Mouse (Mus musculus) spleen, postnatal 4 days (tissue): ENCODE results near the gene Foxa3.

Experiments used
- DNase-seq, 2 experiments: peaks; one replicate each; pipeline ENCODE4 v3.0.0; 2022; ENCODE audit warnings: low spot score in 2 of 2

Gene Foxa3

DNA sequence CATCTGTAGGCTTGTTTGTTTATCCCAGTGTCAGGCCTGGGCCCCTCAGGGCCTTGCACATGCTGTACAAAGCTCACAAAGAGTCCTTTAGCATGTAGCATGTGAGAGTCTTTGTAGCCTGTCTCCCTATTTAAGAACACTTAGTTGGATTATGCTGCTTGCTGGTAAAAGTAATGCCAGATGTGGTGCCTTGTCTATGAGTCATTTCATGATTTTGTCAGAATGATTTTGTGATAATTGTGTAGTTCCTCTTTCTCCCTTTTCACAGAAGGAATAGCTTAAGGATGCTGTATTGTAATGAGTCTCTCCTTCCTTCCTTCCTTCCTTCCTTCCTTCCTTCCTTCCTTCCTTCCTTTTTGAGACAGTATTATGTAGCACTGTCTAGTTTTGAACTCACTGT lies 4.7 kb upstream of the Foxa3 start:
- no peak for DNase-seq

DNA sequence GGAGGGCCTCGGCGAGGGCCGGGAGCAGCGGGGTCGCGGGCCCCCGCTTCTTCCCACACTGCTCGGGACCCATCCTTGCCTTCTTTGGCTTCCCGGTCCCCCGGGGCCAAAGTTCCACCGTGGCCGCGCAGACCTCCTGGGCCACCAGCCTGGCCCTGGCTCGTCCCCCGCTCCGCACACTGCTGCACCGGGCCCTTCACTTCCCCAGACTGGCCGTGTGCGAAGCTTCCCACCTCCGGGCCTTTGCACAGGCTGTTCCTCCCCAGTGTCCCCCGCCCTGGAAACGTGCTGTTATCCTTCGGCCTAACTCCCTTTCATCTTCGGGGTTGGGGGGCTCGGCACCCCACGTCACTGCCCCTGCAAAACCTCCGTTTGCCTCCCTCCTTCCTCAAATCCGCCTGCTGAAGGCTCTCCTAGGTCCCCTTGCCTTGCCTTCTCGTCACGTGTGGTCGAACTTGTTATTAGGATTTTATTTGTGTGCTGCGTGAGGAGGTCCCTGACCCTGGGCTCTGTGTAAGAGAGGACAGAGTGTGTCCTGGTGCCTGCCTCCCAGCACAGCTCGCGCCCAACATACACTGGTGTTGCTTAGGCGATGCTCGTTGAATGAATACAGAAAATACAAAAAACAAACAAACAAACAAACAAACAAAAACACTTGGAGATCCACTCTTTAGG lies 1.4 kb upstream of the Foxa3 start:
- peak; percentile 42 to 79 for DNase-seq

DNA sequence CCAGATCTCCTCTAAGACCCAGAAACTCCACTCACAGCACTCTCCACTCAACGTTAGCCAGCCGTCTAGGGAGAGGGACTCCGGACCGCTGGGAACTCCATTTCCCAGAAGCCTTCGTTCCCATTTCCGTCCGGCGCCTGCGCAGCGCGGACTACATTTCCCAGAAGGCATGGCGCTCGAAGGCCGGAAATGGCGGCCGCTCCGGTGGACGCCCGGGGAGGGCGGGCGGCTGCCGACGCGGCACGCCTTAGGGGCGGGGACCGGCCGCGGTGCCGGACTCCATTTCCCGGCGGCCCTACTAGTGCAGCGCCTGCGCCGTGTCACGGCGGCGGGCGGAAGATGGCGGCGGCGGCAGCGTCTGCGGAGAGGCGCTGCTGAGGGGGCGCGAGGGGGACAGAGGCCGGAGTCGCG lies 763 bp upstream of the Foxa3 start, which contains the start of gene Sympk:
Sympk (plus strand) TSS at position 282 of the 411 bp plus-strand sequence.
- peak; percentile 95 to 96 for DNase-seq

DNA sequence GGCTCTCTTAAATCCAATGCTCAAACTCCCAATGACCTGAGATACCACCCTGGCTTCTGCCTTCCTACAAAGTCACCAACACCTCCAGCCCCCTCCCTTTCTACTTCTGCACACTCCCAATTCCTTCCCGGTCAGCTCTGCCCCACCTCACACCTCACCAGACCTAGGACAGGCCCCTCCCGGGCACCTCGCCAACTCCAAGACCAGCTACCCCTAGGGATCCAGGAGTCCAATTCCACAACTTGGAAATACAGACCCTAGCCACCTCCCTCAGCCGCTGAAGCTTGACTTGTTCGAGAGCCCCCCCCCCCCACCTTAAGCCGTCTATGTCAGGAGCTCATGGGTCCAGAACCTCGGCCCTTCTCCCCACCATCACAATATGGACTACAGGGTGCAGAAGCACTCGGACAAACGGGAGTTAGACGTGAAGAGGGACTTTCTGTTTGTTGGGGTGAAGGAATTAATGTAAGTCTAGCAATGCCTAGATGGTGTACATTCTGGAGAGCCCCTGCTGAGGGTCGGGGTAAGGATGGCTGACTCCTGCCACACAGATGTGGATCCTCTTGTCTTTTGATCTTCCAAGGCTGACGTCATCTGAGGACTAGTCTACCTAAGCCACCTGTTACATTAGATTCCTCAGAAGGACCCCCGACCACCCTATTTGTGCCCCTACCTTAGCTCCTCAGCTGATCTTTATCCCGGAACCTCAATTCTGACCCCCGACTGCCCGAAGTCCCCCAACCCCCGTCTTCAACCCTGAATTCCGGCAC lies 964 bp downstream of the Foxa3 start:
- DNase-seq: no peak

DNA sequence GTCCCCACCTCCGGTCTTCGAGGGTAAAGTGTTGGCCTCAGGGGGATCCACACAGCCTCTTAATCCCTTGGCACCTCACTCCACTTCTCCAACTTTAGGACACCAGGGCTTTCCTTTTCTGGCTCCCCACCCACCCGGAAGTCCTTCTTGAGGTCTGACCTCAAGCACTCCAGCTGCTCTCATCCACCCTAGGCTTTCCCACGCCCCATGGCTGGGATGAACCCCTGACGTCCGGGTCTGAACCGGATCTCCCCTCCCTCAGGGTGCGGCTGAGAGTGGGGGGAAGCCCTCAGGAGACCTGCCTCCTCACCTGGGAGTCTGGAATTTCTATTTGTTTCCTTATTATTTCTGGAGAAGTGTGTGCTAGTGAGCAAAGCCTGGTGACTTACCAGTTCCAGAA lies 2.3 kb downstream of the Foxa3 start:
- DNase-seq: no peak

DNA sequence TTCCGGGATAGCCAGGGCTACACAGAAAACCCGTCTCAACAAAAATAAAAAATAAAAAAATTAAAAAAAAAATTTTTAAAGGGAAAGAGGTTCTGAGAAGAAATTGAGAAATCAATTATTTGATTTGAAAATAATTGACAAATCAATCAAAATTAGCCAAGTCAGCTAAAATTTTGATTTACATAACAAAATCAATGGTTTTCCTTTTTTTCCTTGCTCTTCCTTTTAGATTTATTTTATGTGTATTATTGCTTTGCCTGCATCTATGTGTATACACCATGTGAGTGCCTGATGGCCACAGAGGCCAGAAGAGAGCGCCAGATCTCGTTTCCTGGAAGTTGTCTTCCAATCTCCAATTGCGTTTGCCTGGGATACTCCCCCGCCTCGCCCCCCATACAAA lies 5.4 kb downstream of the Foxa3 start:
- no peak for DNase-seq

DNA sequence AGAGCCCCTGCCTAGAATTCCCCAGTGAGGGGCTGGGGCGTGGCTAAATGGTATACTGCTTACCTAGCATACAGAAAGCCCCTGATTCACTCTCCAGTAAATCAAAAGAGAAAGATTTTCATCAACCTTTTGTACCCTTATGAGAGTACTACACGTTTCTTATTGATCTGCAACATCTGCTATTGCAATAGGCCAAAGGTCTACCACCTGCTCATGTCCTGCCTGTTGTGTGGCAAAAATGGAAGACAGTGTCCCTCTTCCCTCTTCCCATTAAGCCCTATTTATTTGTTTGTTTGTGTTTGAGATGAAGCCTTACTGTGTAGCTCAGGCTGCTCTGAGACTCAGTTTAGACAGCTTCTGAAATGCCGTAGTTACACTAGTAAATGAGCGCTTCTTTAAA lies 7.3 kb downstream of the Foxa3 start:
- no peak for DNase-seq

DNA sequence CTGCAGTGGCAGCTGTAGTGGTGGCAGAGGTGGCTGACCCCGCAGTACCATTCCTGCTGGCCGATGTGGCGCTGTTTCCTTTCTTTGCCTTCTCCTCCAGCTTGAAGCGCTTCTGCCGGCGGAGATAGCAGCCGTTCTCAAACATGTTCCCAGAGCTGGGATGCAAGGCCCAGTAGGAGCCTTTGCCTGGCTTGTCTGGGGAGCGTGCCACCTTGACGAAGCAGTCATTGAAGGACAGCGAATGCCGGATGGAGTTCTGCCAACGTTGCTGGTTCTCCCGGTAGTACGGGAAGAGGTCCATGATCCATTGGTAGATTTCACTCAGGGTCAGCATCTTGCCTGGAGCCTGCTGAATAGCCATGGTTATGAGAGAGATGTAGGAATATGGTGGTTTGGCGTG lies 8.9 kb downstream of the Foxa3 start:
- no peak for DNase-seq

DNA sequence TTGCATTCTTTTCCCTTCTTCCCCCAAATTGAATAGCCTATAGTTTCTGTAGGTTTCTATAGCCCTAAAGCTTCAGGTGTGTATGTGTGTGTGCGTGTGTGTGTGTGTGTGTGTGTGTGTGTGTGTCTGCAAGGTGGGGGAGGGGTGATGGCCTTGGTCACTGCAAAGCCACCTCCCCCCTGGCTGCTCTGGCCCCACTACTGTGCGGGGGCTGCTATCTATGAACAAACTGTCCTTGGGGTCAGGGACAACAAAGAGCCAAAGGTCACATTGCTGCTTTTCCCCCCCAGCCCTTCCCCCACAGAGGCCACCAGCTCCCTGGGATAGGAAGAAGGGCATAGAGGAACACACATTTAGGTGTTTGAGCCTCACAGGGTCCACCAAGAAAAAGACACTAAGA lies 10.5 kb downstream of the Foxa3 start:
- no peak for DNase-seq

DNA sequence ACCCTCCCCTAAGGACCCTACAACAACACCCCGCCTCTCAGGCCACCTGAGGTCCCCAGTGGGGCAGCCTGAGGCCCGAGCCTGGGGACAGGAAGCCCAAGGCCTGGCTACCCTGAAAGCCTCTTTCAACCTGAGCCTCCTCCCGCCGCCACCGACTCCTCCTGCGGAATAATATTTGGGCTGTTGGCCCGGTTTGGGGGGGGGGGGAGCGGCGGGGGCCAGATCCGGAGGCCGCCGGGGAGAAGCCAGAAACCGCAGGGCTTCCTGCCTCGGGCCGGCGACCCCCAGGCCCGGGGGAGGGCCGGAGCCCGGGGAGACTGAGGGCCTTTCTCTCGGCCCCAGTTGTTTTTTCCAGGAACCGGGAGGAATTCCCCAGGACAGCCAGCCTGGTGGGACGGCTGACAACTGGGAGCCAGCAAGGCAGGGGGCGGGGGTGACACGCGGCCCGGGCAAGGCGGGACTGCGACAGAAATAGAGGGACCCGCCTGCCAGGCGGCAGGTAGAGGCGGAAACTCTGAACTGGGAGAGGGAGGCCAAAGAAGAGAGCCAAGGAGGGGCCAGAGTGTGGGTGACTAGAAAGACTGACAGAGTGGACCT lies 11.2 kb downstream of the Foxa3 start:
- DNase-seq: no peak

DNA sequence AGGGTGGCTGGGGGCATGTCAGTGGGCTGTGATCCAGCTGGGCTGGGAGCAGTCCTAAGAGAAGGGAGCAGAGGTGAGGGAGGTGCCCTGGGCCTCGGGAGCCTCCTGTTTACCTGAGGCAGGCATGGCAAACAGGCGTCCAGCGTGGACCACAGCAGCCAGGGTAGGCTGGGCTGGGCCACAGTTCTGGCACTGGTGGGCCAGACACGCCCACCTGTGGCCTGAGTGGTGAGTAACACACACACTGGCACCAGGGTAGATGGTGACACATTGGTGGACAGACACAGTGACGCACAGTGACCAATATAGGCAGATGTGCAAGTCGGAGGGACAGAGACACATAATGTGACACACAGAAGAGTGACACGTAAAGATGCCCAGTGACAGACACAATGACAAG lies 12.8 kb downstream of the Foxa3 start:
- DNase-seq: no peak

DNA sequence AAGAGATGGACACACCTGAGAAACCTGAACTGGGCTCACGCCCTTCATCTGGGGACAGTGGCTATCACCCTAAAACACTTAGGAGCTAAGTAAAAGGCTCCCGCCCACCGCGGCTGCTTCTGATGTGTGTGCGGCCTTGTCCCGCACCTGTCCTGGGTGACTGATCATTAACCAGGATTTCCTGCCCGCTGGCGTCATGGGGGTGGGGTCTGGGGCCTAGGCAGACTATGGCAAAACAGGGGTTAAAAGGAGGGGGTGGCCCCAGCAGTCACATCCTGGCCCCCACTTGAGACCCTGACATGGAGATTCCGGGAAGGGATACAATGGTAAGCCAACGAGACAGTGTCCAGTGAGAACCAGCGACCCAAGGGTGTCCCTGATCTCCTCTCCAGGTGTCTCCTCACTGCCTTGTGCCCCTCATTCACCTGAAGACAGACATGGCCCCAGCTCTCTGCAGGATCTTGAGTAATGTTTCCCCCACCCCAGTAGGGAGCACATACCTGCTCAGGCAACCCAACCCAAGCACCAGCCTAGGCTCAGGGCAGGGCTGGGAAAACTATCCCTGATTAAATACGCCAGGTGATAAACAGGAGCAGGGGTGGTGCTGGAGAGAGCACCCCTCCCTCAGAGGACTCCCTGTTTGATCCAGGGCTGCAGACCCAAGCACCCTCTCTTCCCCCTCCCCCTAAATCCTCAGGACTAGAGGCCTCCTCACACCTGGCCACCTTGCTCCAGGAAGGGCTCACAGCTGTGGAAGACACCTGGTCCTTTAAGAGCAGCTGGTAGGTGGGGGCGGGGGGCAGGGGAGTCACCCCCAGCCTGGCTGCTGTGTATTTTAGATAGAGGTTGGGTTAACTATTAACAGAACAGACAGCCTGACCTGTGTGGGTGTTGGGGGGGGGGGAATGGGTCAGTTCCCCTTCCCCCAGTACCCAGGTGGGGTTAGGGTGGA lies 16.0 kb downstream of the Foxa3 start:
- no peak for DNase-seq

DNA sequence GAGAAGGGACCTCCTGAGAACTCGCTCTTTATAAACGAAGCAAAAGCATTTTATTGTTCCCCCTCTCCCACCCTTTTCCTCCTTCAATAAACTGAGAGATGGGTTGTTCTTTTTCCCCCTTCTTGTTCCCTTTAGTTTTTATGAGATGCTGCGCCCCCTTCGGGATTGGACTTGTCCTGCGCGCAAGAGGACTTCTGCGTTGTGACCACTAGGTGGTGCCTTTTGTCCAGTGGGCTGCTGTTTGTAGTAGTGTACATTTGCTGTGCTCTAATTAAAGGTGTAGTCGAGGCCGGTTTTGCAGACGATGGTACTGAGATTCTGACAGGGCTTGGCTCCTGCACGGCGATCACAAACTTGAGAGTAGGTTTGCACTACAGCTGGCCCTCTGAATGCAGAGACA lies 16.9 kb downstream of the Foxa3 start:
- DNase-seq: peak; percentile 83 to 90

DNA sequence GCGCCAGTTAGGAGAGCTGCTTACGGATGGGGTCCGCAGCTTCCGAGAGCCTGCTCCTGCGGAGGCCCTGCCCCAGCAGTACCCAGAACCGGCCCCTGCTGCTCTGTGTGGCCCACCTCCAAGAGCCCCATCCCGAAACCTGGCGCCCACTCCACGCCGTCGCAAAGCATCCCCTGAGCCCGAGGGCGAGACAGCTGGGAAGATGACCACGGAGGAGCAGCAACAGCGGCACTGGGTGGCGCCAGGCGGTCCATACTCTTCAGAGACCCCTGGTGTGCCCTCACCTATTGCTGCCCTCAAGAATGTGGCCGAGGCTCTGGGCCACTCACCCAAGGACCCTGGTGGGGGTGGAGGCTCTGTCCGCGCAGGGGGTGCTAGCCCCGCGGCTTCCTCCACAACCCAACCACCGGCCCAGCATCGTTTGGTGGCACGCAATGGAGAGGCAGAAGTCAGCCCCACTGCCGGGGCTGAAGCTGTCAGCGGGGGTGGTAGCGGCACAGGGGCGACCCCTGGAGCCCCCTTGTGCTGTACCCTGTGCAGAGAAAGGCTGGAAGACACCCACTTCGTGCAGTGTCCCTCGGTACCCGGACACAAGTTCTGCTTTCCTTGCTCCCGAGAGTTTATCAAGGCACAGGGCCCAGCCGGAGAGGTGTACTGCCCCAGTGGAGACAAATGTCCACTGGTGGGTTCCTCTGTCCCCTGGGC lies 17.8 kb downstream of the Foxa3 start:
- DNase-seq: peak in 1 of 2 experiments; percentile 74

DNA sequence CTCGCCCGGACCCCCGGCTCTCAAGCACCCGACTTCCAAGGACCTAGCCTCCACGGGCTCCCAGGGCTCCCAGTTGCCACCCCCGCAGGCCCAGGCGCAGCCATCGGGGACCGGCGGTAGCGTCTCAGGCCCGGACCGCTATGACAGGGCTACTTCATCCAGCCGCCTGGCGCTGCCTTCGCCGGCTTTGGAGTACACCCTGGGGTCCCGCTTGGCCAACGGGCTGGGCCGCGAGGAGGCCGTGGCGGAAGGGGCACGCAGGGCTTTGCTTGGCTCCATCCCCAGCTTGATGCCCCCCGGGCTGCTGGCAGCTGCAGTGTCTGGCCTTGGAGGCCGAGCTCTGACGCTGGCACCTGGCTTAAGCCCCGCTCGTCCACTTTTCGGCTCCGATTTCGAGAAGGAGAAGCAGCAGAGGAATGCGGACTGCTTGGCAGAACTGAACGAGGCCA lies 18.7 kb downstream of the Foxa3 start:
- DNase-seq: peak; percentile 34 to 79

DNA sequence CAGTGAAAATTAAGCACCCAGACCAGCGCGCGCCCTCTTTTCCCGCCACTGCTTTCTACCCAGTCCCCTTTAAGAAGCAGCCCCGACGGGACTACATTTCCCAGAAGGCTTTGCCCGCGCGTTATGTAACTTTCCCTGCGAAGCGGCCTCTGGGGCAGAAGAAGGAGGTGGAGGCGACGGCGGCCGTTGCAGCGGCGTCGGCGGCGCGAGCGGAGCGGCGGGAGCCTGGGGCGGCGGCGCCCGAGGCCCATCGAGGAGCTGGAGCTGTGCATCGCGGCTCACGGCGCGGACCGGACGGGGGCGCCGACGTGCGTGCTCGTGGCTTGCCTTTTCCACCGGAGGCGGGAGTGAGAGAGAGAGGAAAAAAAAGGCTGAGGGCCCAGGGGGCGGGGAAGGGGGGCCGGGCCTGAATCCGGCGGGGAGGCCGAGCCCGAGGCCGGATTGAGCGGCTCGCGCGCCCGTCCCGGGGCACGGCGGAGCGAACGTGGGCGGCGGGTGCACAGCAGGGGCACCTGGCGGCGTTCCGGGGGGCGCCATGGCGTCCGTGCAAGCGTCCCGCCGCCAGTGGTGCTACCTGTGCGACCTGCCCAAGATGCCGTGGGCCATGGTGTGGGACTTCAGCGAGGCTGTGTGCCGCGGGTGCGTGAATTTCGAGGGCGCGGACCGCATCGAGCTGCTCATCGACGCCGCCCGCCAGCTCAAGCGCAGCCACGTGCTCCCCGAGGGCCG lies 19.3 kb downstream of the Foxa3 start, which contains the start of gene Irf2bp1:
Irf2bp1 (plus strand) TSS at position 143 of the 729 bp plus-strand sequence.
- DNase-seq: peak; percentile 91 to 93

DNA sequence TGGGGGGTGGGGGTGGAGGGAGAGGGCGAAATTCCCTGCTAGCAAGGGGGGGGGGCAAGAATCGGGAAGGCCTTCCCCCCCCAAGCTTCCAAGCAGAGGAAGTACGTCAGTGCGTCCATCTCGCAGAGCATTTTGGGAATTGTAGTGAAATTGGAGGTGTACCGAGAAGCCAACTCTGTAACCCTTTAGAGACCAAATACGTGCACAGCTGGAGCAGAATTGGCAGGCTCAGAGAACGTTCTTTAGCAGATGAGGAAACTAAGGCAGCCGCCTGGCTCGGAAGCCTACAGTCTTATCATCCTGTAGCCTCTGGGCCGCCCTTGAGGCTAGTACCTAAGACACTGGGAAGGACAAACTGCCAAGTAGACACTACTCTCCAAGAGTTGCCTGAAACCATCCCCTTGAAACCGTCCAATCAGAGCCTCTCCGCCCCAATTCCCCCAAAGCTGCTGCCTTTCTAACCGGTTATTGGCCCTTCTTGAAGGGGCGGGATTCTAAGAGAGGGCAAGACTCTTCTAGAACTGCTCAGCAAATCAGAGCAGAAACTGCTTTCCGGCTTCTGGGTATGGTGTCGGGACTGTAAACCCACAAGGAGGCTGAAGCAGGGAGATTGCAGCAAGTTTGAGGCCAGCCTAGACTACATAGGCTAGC lies 20.4 kb downstream of the Foxa3 start:
- DNase-seq: peak; percentile 67 to 77

DNA sequence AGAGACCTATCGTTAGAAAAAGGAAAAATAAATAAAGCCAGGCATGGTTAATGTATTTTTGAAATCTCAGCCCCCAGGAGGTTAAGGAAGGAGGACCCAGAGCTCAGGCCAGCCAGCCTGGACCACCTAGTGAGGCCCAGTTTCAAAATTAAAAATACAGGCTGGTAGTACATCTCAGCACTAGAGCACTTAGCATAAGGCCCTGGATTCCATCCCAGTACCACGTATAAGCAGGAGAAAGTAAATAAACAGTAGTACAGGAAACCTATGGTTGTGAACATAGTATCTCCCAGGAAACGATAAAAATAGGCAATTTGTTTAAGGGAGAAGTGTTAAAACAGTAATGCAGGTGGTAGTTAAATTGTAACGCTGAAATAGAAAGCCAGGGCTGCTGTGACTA lies 21.2 kb downstream of the Foxa3 start:
- no peak for DNase-seq

DNA sequence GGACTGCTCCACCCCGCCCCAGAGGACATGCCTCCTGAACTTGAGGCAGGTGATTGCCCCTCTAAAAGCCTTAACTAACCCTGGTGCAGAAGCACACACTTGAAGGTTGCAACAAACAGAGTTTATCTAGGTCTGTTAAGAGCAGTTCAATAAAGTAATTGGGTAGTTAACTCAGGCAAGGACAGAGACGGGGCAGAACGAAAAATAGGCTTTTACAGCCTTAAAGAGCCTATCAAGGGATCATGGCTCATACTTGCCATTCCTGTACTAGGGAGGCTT lies 21.6 kb downstream of the Foxa3 start:
- DNase-seq: no peak
